ENCODE assay signal across 29 mouse cellular contexts in the genomic region with DNA sequence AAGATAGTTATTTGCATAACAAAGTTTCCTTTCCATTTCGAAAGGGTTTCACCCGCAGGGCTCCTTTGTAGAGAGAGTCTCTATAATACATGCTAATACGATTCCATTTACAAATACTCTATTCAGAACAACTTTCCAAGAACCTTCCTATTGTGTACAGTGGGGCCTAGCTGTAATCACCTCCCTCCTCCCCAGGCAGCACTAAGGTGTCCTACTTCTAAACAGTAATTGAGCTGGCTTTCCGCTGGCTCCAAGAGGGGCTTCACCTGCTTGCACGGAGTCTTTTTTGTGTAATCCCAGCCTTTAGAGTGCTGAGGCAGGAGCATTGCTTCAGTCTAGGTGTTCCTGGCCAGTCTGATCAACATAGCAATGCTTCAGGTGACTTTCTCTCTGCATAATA. TPM values are rescaled to one million over a fixed set of nuclear protein-coding genes. Genes with fewer than 3 reads are reported as not detected.
"Had no signal": no experiment of that assay in that cellular context is flagged by ENCODE, and none has a peak within 500 bp of the region (broad histone marks: within the 10 kb centered on the region; RNA-seq: fewer than 3 reads in every experiment).

No protein-coding gene starts in this region.

- H3K9me3 ChIP-seq: limb, embryonic 10.5 days; limb, embryonic 13.5 days; liver, embryonic 12.5 days; liver, embryonic 15.5 days; lung, embryonic 15.5 days; megakaryocyte, embryonic 14.5 days; midbrain, embryonic 10.5 days; midbrain, embryonic 13.5 days had no signal

- H3K27me3 ChIP-seq: megakaryocyte, embryonic 14.5 days had no signal

- H3K27ac ChIP-seq: kidney, postnatal 0 days; limb, embryonic 10.5 days; limb, embryonic 13.5 days; liver, embryonic 15.5 days; lung, embryonic 15.5 days; midbrain, embryonic 10.5 days; midbrain, embryonic 13.5 days; stomach, postnatal 0 days had no signal

- H3K9ac ChIP-seq: limb, embryonic 13.5 days; liver, embryonic 12.5 days; liver, embryonic 15.5 days; lung, embryonic 15.5 days; midbrain, embryonic 13.5 days had no signal

- H3K36me3 ChIP-seq: limb, embryonic 10.5 days; limb, embryonic 13.5 days; liver, embryonic 12.5 days; liver, embryonic 15.5 days; lung, embryonic 15.5 days; midbrain, embryonic 10.5 days; midbrain, embryonic 13.5 days had no signal

- H3K4me1 ChIP-seq: lung, embryonic 15.5 days had no signal

- H3K4me3 ChIP-seq: limb, embryonic 10.5 days; limb, embryonic 13.5 days; liver, embryonic 12.5 days; liver, embryonic 15.5 days; lung, embryonic 15.5 days; midbrain, embryonic 10.5 days; midbrain, embryonic 13.5 days had no signal

- DNase-seq: kidney, adult 2 months; kidney, postnatal 25 days; liver; lung, postnatal 10 days; right cerebral cortex, adult 18-20 months; right cerebral cortex, postnatal 14 days; right cerebral cortex, postnatal 4 days; thymus, adult 2 months; thymus, postnatal 14 days; thymus, postnatal 4 days had no signal

- H3K4me2 ChIP-seq: limb, embryonic 13.5 days; liver, embryonic 12.5 days; liver, embryonic 15.5 days; lung, embryonic 15.5 days; midbrain, embryonic 13.5 days had no signal

- ATAC-seq: liver, embryonic 12.5 days; midbrain, embryonic 13.5 days had no signal

RNA-seq across cellular contexts. Expression of gene Enthd1, which starts 54.2 kb away (rescaled TPM):
- total RNA-seq: layer of hippocampus, adult 8-10 months; layer of hippocampus, postnatal 10 days; left cerebral cortex, adult 8-10 months; midbrain, postnatal 0 days had no signal
- polyA plus RNA-seq: kidney, adult 2 months; kidney, embryonic 14.5 days; kidney, postnatal 0 days; large intestine, adult 2 months; limb, embryonic 10.5 days; limb, embryonic 13.5 days; liver, embryonic 12.5 days; liver, embryonic 15.5 days; lung, embryonic 15.5 days; midbrain, embryonic 10.5 days; midbrain, embryonic 13.5 days; midbrain, postnatal 0 days; neural tube, embryonic 11.5 days; neural tube, embryonic 14.5 days; stomach, embryonic 14.5 days; stomach, postnatal 0 days had no signal
